Mouse (Mus musculus): ENCODE measurements around the gene Olfr1167. TPM values are rescaled to one million over a fixed set of nuclear protein-coding genes. Genes with fewer than 3 reads are reported as not detected.
"Not testable (repeated sequence)": the region's sequence is repeated elsewhere in the genome, so short reads cannot be mapped to it uniquely, and the experiment has no call there.

Gene Olfr1167
- polyA plus RNA-seq (2015; fragmentation: Nextera tagmentation; extraction: Ambion mirVana): not detected in 2 replicates

- H3K9ac ChIP-seq; ATAC-seq (ENCODE audit: low FRiP score); H3K4me1 ChIP-seq (replicated peaks); H3K4me2 ChIP-seq; H3K27me3 ChIP-seq; H3K36me3 ChIP-seq; H3K27ac ChIP-seq; H3K4me3 ChIP-seq; H3K9me3 ChIP-seq: not testable (repeated sequence)
- 93% methylated on average over 1 of the region's 1 CpGs for WGBS
Observed at GRCm38 (mm10) chr2:88155093-88155492, at the start of gene Olfr1167. Olfr1167 (minus strand) TSS chr2:88155193.

GRCm38 (mm10) chr2:88181580-88181979 lies 26.6 kb upstream of the Olfr1167 start, which contains the start of gene Olfr1168:
Olfr1168 (plus strand) TSS chr2:88181880.
- no peak within 1 kb of the TSS for H3K4me3 ChIP-seq

GRCm38 (mm10) chr2:88128172-88128571 lies 26.8 kb downstream of the Olfr1167 start, which contains the start of gene Olfr1166:
Olfr1166 (minus strand) TSS chr2:88128272.
- Histone ChIP-seq H3K4me2 (no peak within 1 kb of the TSS), H3K27ac (no peak within 1 kb of the TSS), H3K9me3 (no peaks in the 10 kb centered on the region), H3K9ac (no peak within 1 kb of the TSS), H3K4me1 (replicated peaks) (no peaks in the 10 kb centered on the region), H3K36me3 (no peaks in the 10 kb centered on the region), H3K27me3 (no peaks in the 10 kb centered on the region), H3K4me3 (no peak within 1 kb of the TSS)
- ATAC-seq (ENCODE audit: low FRiP score): no peak
- WGBS: 91% methylated on average over 1 of the region's 1 CpGs

More at GRCm38 (mm10) chr2:88181580-88181979, 26.6 kb upstream of the Olfr1167 start, which contains the start of gene Olfr1168:
- Histone ChIP-seq H3K27ac (no peak within 1 kb of the TSS), H3K36me3 (no peaks in the 10 kb centered on the region), H3K9ac (no peak within 1 kb of the TSS), H3K4me1 (replicated peaks) (no peaks in the 10 kb centered on the region), H3K9me3 (no peaks in the 10 kb centered on the region), H3K27me3 (no peaks in the 10 kb centered on the region), H3K4me2 (no peak within 1 kb of the TSS)
- no peak for ATAC-seq (ENCODE audit: low FRiP score)
- WGBS: 94% methylated on average over 2 of the region's 2 CpGs

Other genes with a start within 250 kb of the Olfr1167 start
- gene Olfr1155, start 210.1 kb downstream of the Olfr1167 start, polyA plus RNA-seq (2015; fragmentation: Nextera tagmentation; extraction: Ambion mirVana): not detected in 2 replicates
- gene Olfr1156, start 202.1 kb downstream of the Olfr1167 start, polyA plus RNA-seq (2015; fragmentation: Nextera tagmentation; extraction: Ambion mirVana): not detected in 2 replicates
- not detected in 2 replicates for gene Olfr1157, start 186.9 kb downstream of the Olfr1167 start, polyA plus RNA-seq (2015; fragmentation: Nextera tagmentation; extraction: Ambion mirVana)
- gene Olfr74, start 180.5 kb downstream of the Olfr1167 start, polyA plus RNA-seq (2015; fragmentation: Nextera tagmentation; extraction: Ambion mirVana): not detected in 2 replicates
- not detected in 2 replicates for gene Olfr1158, start 165.1 kb downstream of the Olfr1167 start, polyA plus RNA-seq (2015; fragmentation: Nextera tagmentation; extraction: Ambion mirVana)
- gene Olfr1160, start 146.9 kb downstream of the Olfr1167 start, polyA plus RNA-seq (2015; fragmentation: Nextera tagmentation; extraction: Ambion mirVana): not detected in 2 replicates
- not detected in 2 replicates for gene Olfr1161, start 132.4 kb downstream of the Olfr1167 start, polyA plus RNA-seq (2015; fragmentation: Nextera tagmentation; extraction: Ambion mirVana)
- not detected in 2 replicates for gene Olfr73, start 117.5 kb downstream of the Olfr1167 start, polyA plus RNA-seq (2015; fragmentation: Nextera tagmentation; extraction: Ambion mirVana)
- gene Olfr1162, start 104.1 kb downstream of the Olfr1167 start, polyA plus RNA-seq (2015; fragmentation: Nextera tagmentation; extraction: Ambion mirVana): not detected in 2 replicates
- not detected in 2 replicates for gene Olfr1163, start 83.4 kb downstream of the Olfr1167 start, polyA plus RNA-seq (2015; fragmentation: Nextera tagmentation; extraction: Ambion mirVana)
- gene Olfr1164, start 61.2 kb downstream of the Olfr1167 start, polyA plus RNA-seq (2015; fragmentation: Nextera tagmentation; extraction: Ambion mirVana): not detected in 2 replicates
- gene Olfr1166, start 26.9 kb downstream of the Olfr1167 start, polyA plus RNA-seq (2015; fragmentation: Nextera tagmentation; extraction: Ambion mirVana): not detected in 2 replicates
- not detected in 2 replicates for gene Olfr1168, start 26.7 kb upstream of the Olfr1167 start, polyA plus RNA-seq (2015; fragmentation: Nextera tagmentation; extraction: Ambion mirVana)
- gene Olfr1170, start 73.1 kb upstream of the Olfr1167 start, polyA plus RNA-seq (2015; fragmentation: Nextera tagmentation; extraction: Ambion mirVana): not detected in 2 replicates
- not detected in 2 replicates for gene Olfr1173, start 124.7 kb upstream of the Olfr1167 start, polyA plus RNA-seq (2015; fragmentation: Nextera tagmentation; extraction: Ambion mirVana)
- gene Olfr1174-ps, start 159.9 kb upstream of the Olfr1167 start, polyA plus RNA-seq (2015; fragmentation: Nextera tagmentation; extraction: Ambion mirVana): not detected in 2 replicates
- not detected in 2 replicates for gene Olfr1175-ps, start 172.0 kb upstream of the Olfr1167 start, polyA plus RNA-seq (2015; fragmentation: Nextera tagmentation; extraction: Ambion mirVana)
- gene Olfr1176, start 181.5 kb upstream of the Olfr1167 start, polyA plus RNA-seq (2015; fragmentation: Nextera tagmentation; extraction: Ambion mirVana): not detected in 2 replicates
- not detected in 2 replicates for gene Olfr1177-ps, start 191.3 kb upstream of the Olfr1167 start, polyA plus RNA-seq (2015; fragmentation: Nextera tagmentation; extraction: Ambion mirVana)
- gene Olfr1178, start 231.9 kb upstream of the Olfr1167 start, polyA plus RNA-seq (2015; fragmentation: Nextera tagmentation; extraction: Ambion mirVana): not detected in 2 replicates